Mouse (Mus musculus) limb, embryonic 10.5 days (tissue): ENCODE results near the gene Trim15. TPM values are rescaled to one million over a fixed set of nuclear protein-coding genes. Genes with fewer than 3 reads are reported as not detected.

Source experiments
- DNase-seq: peaks from one replicate; pipeline ENCODE4 v3.0.0-alpha.2; 2017; ENCODE audit warnings: low spot score
- H3K27ac ChIP-seq: fragments of 300-500 bp; sonication (generic); 2 replicates; pipeline ENCODE4 v1.5.1; 2016; ENCODE audit warnings: mild to moderate bottlenecking
- H3K27me3 ChIP-seq: fragments of 300-500 bp; sonication (generic); 2 replicates; pipeline ENCODE4 v1.6.1; 2016; ENCODE audit warnings: low read depth, mild to moderate bottlenecking; ENCODE audit not compliant: poor library complexity, severe bottlenecking
- H3K36me3 ChIP-seq: fragments of 300-500 bp; sonication (generic); 2 replicates; pipeline ENCODE4 v1.6.1; 2016; ENCODE audit warnings: mild to moderate bottlenecking, moderate library complexity
- H3K4me1 ChIP-seq: fragments of 300-500 bp; sonication (generic); 2 replicates; pipeline ENCODE4 v1.6.1; 2016
- H3K4me3 ChIP-seq: fragments of 300-500 bp; sonication (generic); 2 replicates; pipeline ENCODE4 v1.5.1; 2016; ENCODE audit warnings: mild to moderate bottlenecking, moderate library complexity
- H3K9me3 ChIP-seq: fragments of 300-500 bp; sonication (generic); replicated peaks from 2 replicates; pipeline ENCODE4 v1.6.1; 2016; ENCODE audit warnings: mild to moderate bottlenecking
- WGBS: fragments of 180-500 bp; shearing (Covaris S2); methylation state at CpG from one replicate; pipeline ENCODE4 v1.1.7; 2016; 5-methylcytosine and 5-hydroxymethylcytosine counted together
- polyA plus RNA-seq: library from polyadenylated mRNA; unstranded; fragments of >200 nt; fragmentation: Nextera tagmentation; extraction: Ambion mirVana; gene quantifications from 2 replicates; pipeline ENCODE4 v1.2.1, GENCODE M21; 2016

Trim15 gene
- 0.18 and 0.30 TPM in 2 replicates for polyA plus RNA-seq

- Histone ChIP-seq H3K9me3 (no peaks in the 10 kb centered on the region), H3K36me3 (no peaks in the 10 kb centered on the region), H3K4me3 (peak within 1 kb of the TSS; percentile 28), H3K27ac (no peak within 1 kb of the TSS), H3K4me1 (peaks cover 6% of the 10 kb centered on the region), H3K27me3 (peaks cover 42% of the 10 kb centered on the region)
- no peak for DNase-seq
- WGBS, result 15% methylated on average over 29 of the region's 29 CpGs
Measured at GRCm38 (mm10) chr17:36866719-36867527, at the start of gene Trim15. Trim15 (minus strand) TSS chr17:36867210.

GRCm38 (mm10) chr17:36915076-36915475 lies 48.1 kb upstream of the Trim15 start:
- DNase-seq, result peak; percentile 74
- Histone ChIP-seq H3K4me1 (no peaks in the 10 kb centered on the region), H3K9me3 (no peaks in the 10 kb centered on the region), H3K27me3 (no peaks in the 10 kb centered on the region), H3K36me3 (no peaks in the 10 kb centered on the region), H3K4me3 (no peak overlapping the region), H3K27ac (no peak overlapping the region)
- WGBS, result 16% methylated on average over 9 of the region's 9 CpGs

- no peaks in the 10 kb centered on the region for H3K27me3 ChIP-seq
- H3K36me3 ChIP-seq, result no peaks in the 10 kb centered on the region
- 17% methylated on average over 2 of the region's 2 CpGs for WGBS
- H3K27ac ChIP-seq, result no peak overlapping the region
- no peaks in the 10 kb centered on the region for H3K9me3 ChIP-seq
- no peaks in the 10 kb centered on the region for H3K4me1 ChIP-seq
- DNase-seq, result peak; percentile 71
- no peak overlapping the region for H3K4me3 ChIP-seq
Measured at GRCm38 (mm10) chr17:36914108-36914507, 47.1 kb upstream of the Trim15 start.

- 85% methylated on average over 2 of the region's 2 CpGs for WGBS
- H3K4me3 ChIP-seq, result no peak overlapping the region
- H3K4me1 ChIP-seq, result no peaks in the 10 kb centered on the region
- no peaks in the 10 kb centered on the region for H3K36me3 ChIP-seq
- no peaks in the 10 kb centered on the region for H3K27me3 ChIP-seq
- H3K9me3 ChIP-seq, result no peaks in the 10 kb centered on the region
- DNase-seq, result no peak
- no peak overlapping the region for H3K27ac ChIP-seq
Measured at GRCm38 (mm10) chr17:36912031-36912430, 45.0 kb upstream of the Trim15 start.

- 57% methylated on average over 4 of the region's 4 CpGs for WGBS
- Histone ChIP-seq H3K4me3 (no peak overlapping the region), H3K36me3 (no peaks in the 10 kb centered on the region), H3K27ac (no peak overlapping the region), H3K9me3 (no peaks in the 10 kb centered on the region), H3K27me3 (no peaks in the 10 kb centered on the region), H3K4me1 (no peaks in the 10 kb centered on the region)
- DNase-seq, result no peak
Measured at GRCm38 (mm10) chr17:36909802-36910201, 42.8 kb upstream of the Trim15 start.

- WGBS, result 36% methylated on average over 1 of the region's 1 CpGs
- H3K36me3 ChIP-seq, result no peaks in the 10 kb centered on the region
- H3K9me3 ChIP-seq, result no peaks in the 10 kb centered on the region
- H3K4me1 ChIP-seq, result no peaks in the 10 kb centered on the region
- no peak for DNase-seq
- no peak overlapping the region for H3K4me3 ChIP-seq
- H3K27me3 ChIP-seq, result no peaks in the 10 kb centered on the region
- no peak overlapping the region for H3K27ac ChIP-seq
Measured at GRCm38 (mm10) chr17:36908235-36908634, 41.2 kb upstream of the Trim15 start.

- no peaks in the 10 kb centered on the region for H3K9me3 ChIP-seq
- H3K4me3 ChIP-seq, result no peak overlapping the region
- no peaks in the 10 kb centered on the region for H3K4me1 ChIP-seq
- H3K27ac ChIP-seq, result no peak overlapping the region
- WGBS, result 81% methylated on average over 3 of the region's 3 CpGs
- no peaks in the 10 kb centered on the region for H3K27me3 ChIP-seq
- no peak for DNase-seq
- H3K36me3 ChIP-seq, result no peaks in the 10 kb centered on the region
Measured at GRCm38 (mm10) chr17:36903651-36904050, 36.6 kb upstream of the Trim15 start.

- Histone ChIP-seq H3K9me3 (no peaks in the 10 kb centered on the region), H3K4me3 (no peak overlapping the region), H3K27me3 (no peaks in the 10 kb centered on the region), H3K27ac (no peak overlapping the region), H3K36me3 (no peaks in the 10 kb centered on the region), H3K4me1 (no peaks in the 10 kb centered on the region)
- DNase-seq, result no peak
- WGBS, result 35% methylated on average over 1 of the region's 1 CpGs
Measured at GRCm38 (mm10) chr17:36900691-36901090, 33.7 kb upstream of the Trim15 start.

GRCm38 (mm10) chr17:36900001-36900400 lies 33.0 kb upstream of the Trim15 start:
- H3K4me1 ChIP-seq, result no peaks in the 10 kb centered on the region
- H3K27me3 ChIP-seq, result no peaks in the 10 kb centered on the region
- H3K27ac ChIP-seq, result no peak overlapping the region
- WGBS, result 83% methylated on average over 5 of the region's 5 CpGs
- no peak overlapping the region for H3K4me3 ChIP-seq
- no peaks in the 10 kb centered on the region for H3K36me3 ChIP-seq
- DNase-seq, result no peak
- no peaks in the 10 kb centered on the region for H3K9me3 ChIP-seq

- 84% methylated on average over 4 of the region's 4 CpGs for WGBS
- no peak overlapping the region for H3K27ac ChIP-seq
- DNase-seq, result no peak
Measured at GRCm38 (mm10) chr17:36899376-36899775, 32.4 kb upstream of the Trim15 start.

GRCm38 (mm10) chr17:36897552-36898205 lies 30.7 kb upstream of the Trim15 start, which contains the start of gene Trim31:
Trim31 (plus strand) TSS chr17:36898118.
- Histone ChIP-seq H3K27ac (no peak within 1 kb of the TSS), H3K9me3 (no peaks in the 10 kb centered on the region), H3K27me3 (no peaks in the 10 kb centered on the region), H3K4me1 (no peaks in the 10 kb centered on the region), H3K4me3 (no peak within 1 kb of the TSS), H3K36me3 (no peaks in the 10 kb centered on the region)
- 64% methylated on average over 6 of the region's 6 CpGs for WGBS
- DNase-seq, result no peak

More at GRCm38 (mm10) chr17:36899376-36899775, 32.4 kb upstream of the Trim15 start:
- Histone ChIP-seq H3K9me3 (no peaks in the 10 kb centered on the region), H3K4me3 (no peak overlapping the region), H3K4me1 (no peaks in the 10 kb centered on the region), H3K27me3 (no peaks in the 10 kb centered on the region), H3K36me3 (no peaks in the 10 kb centered on the region)

- Histone ChIP-seq H3K27ac (no peak overlapping the region), H3K9me3 (no peaks in the 10 kb centered on the region), H3K27me3 (no peaks in the 10 kb centered on the region), H3K4me1 (no peaks in the 10 kb centered on the region), H3K36me3 (no peaks in the 10 kb centered on the region), H3K4me3 (no peak overlapping the region)
- DNase-seq, result no peak
Measured at GRCm38 (mm10) chr17:36897065-36897464, 30.1 kb upstream of the Trim15 start.

GRCm38 (mm10) chr17:36896583-36896982 lies 29.6 kb upstream of the Trim15 start:
- Histone ChIP-seq H3K27me3 (no peaks in the 10 kb centered on the region), H3K36me3 (no peaks in the 10 kb centered on the region), H3K9me3 (no peaks in the 10 kb centered on the region), H3K4me1 (no peaks in the 10 kb centered on the region), H3K4me3 (no peak overlapping the region), H3K27ac (no peak overlapping the region)
- WGBS, result 88% methylated on average over 1 of the region's 1 CpGs
- peak; percentile 42 for DNase-seq
